Mouse (Mus musculus) megakaryocyte, embryonic 14.5 days (primary cell): ENCODE measurements around the gene Hipk1.

Experiments
- FLI1 ChIP-seq: IDR thresholded peaks from 2 replicates; pipeline ENCODE4 v1.6.1; 2012; ENCODE audit warnings: low read length, inconsistent platforms, mixed read lengths
- GATA1 ChIP-seq: IDR thresholded peaks from 3 replicates; pipeline ENCODE4 v1.6.1; 2012; ENCODE audit warnings: mixed read lengths, low read length, inconsistent platforms, borderline replicate concordance

DNA sequence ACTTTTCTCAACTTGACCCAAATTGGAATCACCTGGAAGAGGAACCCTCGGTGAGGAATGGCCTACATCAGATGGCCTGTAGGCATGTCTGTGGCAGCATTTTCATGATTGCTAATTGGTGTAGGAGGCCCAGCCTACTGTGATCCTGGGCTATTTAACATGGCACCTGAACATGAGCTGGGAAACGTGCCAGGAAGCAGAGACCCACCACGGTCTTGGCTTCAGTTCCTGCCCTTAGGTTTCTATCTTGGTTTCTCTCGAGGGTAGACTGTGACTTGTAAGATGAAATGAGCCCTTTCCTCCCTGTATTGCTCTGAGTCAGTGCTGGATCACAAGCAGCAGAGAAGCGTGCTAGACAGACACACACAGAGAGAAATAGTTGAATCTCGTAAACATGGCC lies 86.7 kb downstream of the Hipk1 start:
- TF ChIP-seq GATA1: no peak
- TF ChIP-seq FLI1: no peak
